Comparison of ENCODE assay signal across 39 mouse cellular contexts in the genomic region with DNA sequence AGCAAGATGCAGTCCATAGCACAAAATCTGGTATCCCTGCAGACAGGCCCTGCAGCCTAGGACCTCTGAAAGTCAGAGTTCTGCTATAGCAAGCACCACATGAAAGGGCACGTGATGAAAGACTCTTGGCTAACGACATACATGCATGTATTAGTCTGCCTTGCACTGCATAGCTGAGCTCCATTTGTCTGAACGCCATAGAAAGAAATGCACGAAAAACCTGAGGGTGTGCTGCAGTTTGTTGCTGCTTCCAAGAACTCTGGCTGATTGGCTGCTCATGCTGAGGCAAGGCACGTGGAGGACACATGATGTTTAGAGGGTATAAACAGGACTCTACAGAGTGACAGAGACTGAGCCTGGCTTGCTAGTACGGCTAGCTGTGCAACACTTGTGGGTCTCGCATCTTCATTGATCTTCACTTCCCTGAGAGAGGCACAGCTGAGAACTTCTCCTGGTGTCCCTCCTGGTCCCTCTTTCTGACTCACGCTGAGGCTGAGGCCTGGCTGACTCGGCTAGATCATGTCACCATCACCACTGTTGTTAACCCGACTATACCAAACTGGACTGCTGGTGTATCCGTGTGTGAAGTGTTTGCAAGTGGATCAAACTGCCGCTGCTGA. TPM values are rescaled to one million over a fixed set of nuclear protein-coding genes. Genes with fewer than 3 reads are reported as not detected.
DNase-seq lines count a peak whose midpoint lies in the region; ATAC-seq lines count a peak whose summit lies in the region.
"Had no signal": no experiment of that assay in that cellular context is flagged by ENCODE, and none has a peak within 500 bp of the region (broad histone marks: within the 10 kb centered on the region; RNA-seq: fewer than 3 reads in every experiment).

No protein-coding gene starts in this region.

- peaks cover 31% of the 10 kb centered on the region for H3K36me3 ChIP-seq in heart, embryonic 10.5 days
- peaks cover 17% of the 10 kb centered on the region for H3K36me3 ChIP-seq in liver, embryonic 11.5 days (ENCODE audit: control insufficient read depth, insufficient read depth, low read length)
- H3K36me3 ChIP-seq: G1E had no signal

- ATAC-seq in liver, embryonic 11.5 days (replicated peaks; ENCODE audit: low FRiP score), result no peak
- ATAC-seq: forebrain, embryonic 13.5 days had no signal

- H3K9ac ChIP-seq in liver, embryonic 11.5 days (ENCODE audit: low read depth, low read length), result no peak overlapping the region
- H3K9ac ChIP-seq: forebrain, embryonic 13.5 days; hindbrain, embryonic 12.5 days; kidney, embryonic 15.5 days; liver, embryonic 15.5 days; lung, embryonic 15.5 days; neural tube, embryonic 13.5 days had no signal

- H3K9me3 ChIP-seq in heart, embryonic 10.5 days, result no peaks in the 10 kb centered on the region
- no peaks in the 10 kb centered on the region for H3K9me3 ChIP-seq in liver, embryonic 11.5 days (ENCODE audit: control insufficient read depth, low read length)
- H3K9me3 ChIP-seq: forebrain, embryonic 13.5 days; G1E; hindbrain, embryonic 12.5 days; kidney, embryonic 15.5 days; liver, embryonic 15.5 days; lung, embryonic 15.5 days; neural tube, embryonic 13.5 days had no signal

- no peak overlapping the region for H3K27ac ChIP-seq in heart, embryonic 10.5 days
- H3K27ac ChIP-seq in liver, embryonic 11.5 days (ENCODE audit: low read depth, low read length), result no peak overlapping the region
- H3K27ac ChIP-seq: forebrain, embryonic 13.5 days; heart, adult 2 months; hindbrain, embryonic 12.5 days; kidney, embryonic 15.5 days; layer of hippocampus, adult 2 months; left cerebral cortex, adult 2 months; liver, embryonic 15.5 days; lung, embryonic 15.5 days; neural tube, embryonic 13.5 days had no signal

- H3K4me1 ChIP-seq in heart, embryonic 10.5 days, result peaks cover 18% of the 10 kb centered on the region
- H3K4me1 ChIP-seq in liver, embryonic 11.5 days (replicated peaks; ENCODE audit: control insufficient read depth, insufficient read depth, low read length), result peaks cover 10% of the 10 kb centered on the region
- H3K4me1 ChIP-seq: lung, embryonic 15.5 days had no signal

- H3K4me2 ChIP-seq in liver, embryonic 11.5 days, result no peak overlapping the region
- H3K4me2 ChIP-seq: forebrain, embryonic 13.5 days; hindbrain, embryonic 12.5 days; kidney, embryonic 15.5 days; liver, embryonic 15.5 days; lung, embryonic 15.5 days; midbrain, embryonic 11.5 days; neural tube, embryonic 13.5 days had no signal

- WGBS in heart, embryonic 10.5 days, result 73% methylated on average over 12 of the region's 12 CpGs
- WGBS in liver, embryonic 11.5 days, result 71% methylated on average over 12 of the region's 12 CpGs

- no peak overlapping the region for H3K4me3 ChIP-seq in heart, embryonic 10.5 days
- no peak overlapping the region for H3K4me3 ChIP-seq in liver, embryonic 11.5 days (ENCODE audit: low read depth, low read length)
- H3K4me3 ChIP-seq: erythroblast, embryonic 14.5 days; forebrain, embryonic 13.5 days; heart, adult 2 months; hindbrain, embryonic 12.5 days; kidney, embryonic 15.5 days; layer of hippocampus, adult 2 months; left cerebral cortex, adult 2 months; liver, embryonic 15.5 days; lung, embryonic 15.5 days; neural tube, embryonic 13.5 days had no signal

- peak; percentile 1 for DNase-seq in adrenal gland, adult 2 months
- no peak for DNase-seq in adrenal gland, postnatal 25 days
- DNase-seq in heart, embryonic 10.5 days (ENCODE audit: low spot score), result peak; percentile 70
- no peak for DNase-seq in heart, adult 8-10 months (ENCODE audit: low spot score)
- peak; percentile 29 for DNase-seq in liver, embryonic 11.5 days (ENCODE audit: low spot score)
- DNase-seq in liver, result no peak
- peak; percentile 15 for DNase-seq in urinary bladder, adult 2 months (ENCODE audit: low spot score)
- DNase-seq in urinary bladder, postnatal 25 days (ENCODE audit: low spot score), result no peak
- DNase-seq: adrenal gland, postnatal 10 days; cerebellum, adult 18-20 months; gastrocnemius, postnatal 25 days; heart, postnatal 14 days; kidney, adult 18-20 months; kidney, postnatal 36 days; left cerebral cortex, postnatal 4 days; thymus, adult 2 months had no signal

- peaks cover 14% of the 10 kb centered on the region; the same call in 1 of the 2 replicates for H3K27me3 ChIP-seq in heart, embryonic 10.5 days (ENCODE audit: insufficient read depth, poor library complexity, severe bottlenecking)
- no peaks in the 10 kb centered on the region for H3K27me3 ChIP-seq in liver, embryonic 11.5 days (replicated peaks; ENCODE audit: control insufficient read depth, insufficient read depth, low read length)
- H3K27me3 ChIP-seq: hindbrain, embryonic 12.5 days; kidney, embryonic 15.5 days; lung, embryonic 15.5 days had no signal

RNA-seq across cellular contexts. Expression of a gene that starts 3.0 kb away (rescaled TPM):
- 10 to 100 TPM; 30.3 to 34.7 TPM for total RNA-seq in adrenal gland, adult 2 months (2021)
- 33.5 and 44.3 TPM in 2 replicates for polyA plus RNA-seq in adrenal gland, adult 2 months (2012; rRNA removed)
- total RNA-seq in adrenal gland, postnatal 25 days (2021), result 28.3 and 32.1 TPM in 2 replicates
- 16.8 and 24.1 TPM in 2 replicates for polyA plus RNA-seq in heart, embryonic 10.5 days (2016; fragmentation: Nextera tagmentation; extraction: Ambion mirVana)
- 1 to 10 TPM; 3.1 to 7.1 (median 4.8) TPM for total RNA-seq in heart, adult 8-10 months (2022)
- polyA plus RNA-seq in liver, embryonic 11.5 days (2014; fragmentation: Nextera tagmentation; extraction: Ambion mirVana), result 27.1 and 30.1 TPM in 2 replicates
- polyA plus RNA-seq in urinary bladder, adult 2 months (2012; rRNA removed), result 21.5 and 29.1 TPM in 2 replicates
- total RNA-seq: G1E had no signal

RNA-seq across cellular contexts. Expression of a gene that starts 18.4 kb away (rescaled TPM):
- 10 to 100 TPM; 26.7 to 30.9 TPM for total RNA-seq in adrenal gland, adult 2 months (2021)
- polyA plus RNA-seq in adrenal gland, adult 2 months (2012; rRNA removed), result 150 and 154 TPM in 2 replicates
- 33.6 and 46.1 TPM in 2 replicates for total RNA-seq in adrenal gland, postnatal 25 days (2021)
- 46.6 and 53.9 TPM in 2 replicates for polyA plus RNA-seq in heart, embryonic 10.5 days (2016; fragmentation: Nextera tagmentation; extraction: Ambion mirVana)
- total RNA-seq in heart, adult 8-10 months (2022), result 10 to 100 TPM; 10.6 to 17.6 (median 15.3) TPM
- polyA plus RNA-seq in liver, embryonic 11.5 days (2014; fragmentation: Nextera tagmentation; extraction: Ambion mirVana), result 33.1 and 36.5 TPM in 2 replicates
- polyA plus RNA-seq in urinary bladder, adult 2 months (2012; rRNA removed), result 54.3 and 59.5 TPM in 2 replicates
- total RNA-seq: G1E had no signal

RNA-seq across cellular contexts. Expression of a gene that starts 50.6 kb away (rescaled TPM):
- not detected for total RNA-seq in adrenal gland, adult 2 months (2021)
- not detected in 2 replicates for polyA plus RNA-seq in adrenal gland, adult 2 months (2012; rRNA removed)
- not detected in 2 replicates for total RNA-seq in adrenal gland, postnatal 25 days (2021)
- not detected in 2 replicates for polyA plus RNA-seq in heart, embryonic 10.5 days (2016; fragmentation: Nextera tagmentation; extraction: Ambion mirVana)
- not detected for total RNA-seq in heart, adult 8-10 months (2022)
- polyA plus RNA-seq in liver, embryonic 11.5 days (2014; fragmentation: Nextera tagmentation; extraction: Ambion mirVana), result not detected in 2 replicates
- polyA plus RNA-seq in urinary bladder, adult 2 months (2012; rRNA removed), result not detected in 2 replicates
- total RNA-seq: adrenal gland, postnatal 10 days; CH12.LX; common myeloid progenitor, adult 5-6 weeks; G1E; gastrocnemius, adult 18-20 months; gastrocnemius, postnatal 25 days; heart, adult 2 months; heart, postnatal 14 days; layer of hippocampus, postnatal 14 days; left cerebral cortex, postnatal 4 days; megakaryocyte progenitor cell, adult 5-6 weeks had no signal
- polyA plus RNA-seq: C2C12; embryonic facial prominence, embryonic 14.5 days; erythroblast, embryonic 14.5 days; forebrain, embryonic 13.5 days; G1E; heart, embryonic 14.5 days; hindbrain, embryonic 12.5 days; kidney, embryonic 15.5 days; limb, embryonic 14.5 days; liver, embryonic 15.5 days; lung, embryonic 15.5 days; midbrain, embryonic 11.5 days; neural tube, embryonic 13.5 days; small intestine, adult 2 months; stomach, embryonic 14.5 days; thymus, adult 2 months had no signal

Comparison
In these comparisons a context has a peak if more than half of its experiments do, and no peak if none do; other contexts are left out.
1. DNase-seq: peak in adrenal gland, adult 2 months (single experiment), heart, embryonic 10.5 days (single experiment), liver, embryonic 11.5 days (single experiment) and urinary bladder, adult 2 months (single experiment); none in adrenal gland, postnatal 25 days (single experiment), heart, adult 8-10 months (single experiment), liver (single experiment) and urinary bladder, postnatal 25 days (single experiment).